15 mouse cellular contexts compared by ENCODE assay signal in genomic region chr4:67187725-67188510, GRCm38 (mm10).
DNase-seq lines count a peak whose midpoint lies in the region; ATAC-seq and TF ChIP-seq lines count a peak whose summit lies in the region.
"Had no signal": no experiment of that assay in that cellular context is flagged by ENCODE, and none has a peak within 500 bp of the region (broad histone marks: within the 10 kb centered on the region; RNA-seq: fewer than 3 reads in every experiment).

No protein-coding gene starts in this region.

- no peaks in the 10 kb centered on the region for H3K36me3 ChIP-seq in kidney, postnatal 0 days (ENCODE audit: insufficient read depth, low read length)
- H3K36me3 ChIP-seq in hindbrain, embryonic 12.5 days = no peaks in the 10 kb centered on the region
- no peaks in the 10 kb centered on the region for H3K36me3 ChIP-seq in limb, embryonic 14.5 days (ENCODE audit: control insufficient read depth, insufficient read depth, low read length)
- H3K36me3 ChIP-seq: embryonic facial prominence, embryonic 12.5 days; midbrain, embryonic 12.5 days had no signal

- H3K9ac ChIP-seq in kidney, postnatal 0 days (ENCODE audit: low read depth, low read length) = no peak overlapping the region
- no peak overlapping the region for H3K9ac ChIP-seq in hindbrain, embryonic 12.5 days
- no peak overlapping the region for H3K9ac ChIP-seq in limb, embryonic 14.5 days (ENCODE audit: low read depth, low read length, severe bottlenecking)
- H3K9ac ChIP-seq: embryonic facial prominence, embryonic 12.5 days; forebrain, embryonic 13.5 days; midbrain, embryonic 12.5 days had no signal

- 0 out of 2 replicates have a peak, but pooled peaks cover 3% of the 10 kb centered on the region for H3K4me1 ChIP-seq in kidney, postnatal 0 days (replicated peaks; ENCODE audit: insufficient read depth, low read length)
- H3K4me1 ChIP-seq in hindbrain, embryonic 12.5 days = no peaks in the 10 kb centered on the region
- no peaks in the 10 kb centered on the region for H3K4me1 ChIP-seq in limb, embryonic 14.5 days (ENCODE audit: control insufficient read depth, insufficient read depth, low read length)
- H3K4me1 ChIP-seq: embryonic facial prominence, embryonic 12.5 days; forebrain, embryonic 13.5 days; midbrain, embryonic 12.5 days had no signal

- H3K4me3 ChIP-seq in kidney, postnatal 0 days (replicated peaks; ENCODE audit: low read depth, low read length) = no peak overlapping the region
- H3K4me3 ChIP-seq in hindbrain, embryonic 12.5 days = no peak overlapping the region
- H3K4me3 ChIP-seq in limb, embryonic 14.5 days (replicated peaks; ENCODE audit: low read length) = no peak overlapping the region
- H3K4me3 ChIP-seq: embryonic facial prominence, embryonic 12.5 days; forebrain, embryonic 13.5 days; left cerebral cortex, adult 2 months; midbrain, embryonic 12.5 days had no signal

- no peak for TF ChIP-seq POLR2A in limb, embryonic 14.5 days (IDR thresholded peaks at IDR 0.05; ENCODE audit: borderline replicate concordance, extremely low read depth, insufficient read depth, insufficient read length)

- H3K27me3 ChIP-seq in kidney, postnatal 0 days (ENCODE audit: insufficient read depth, low read length) = no peaks in the 10 kb centered on the region
- H3K27me3 ChIP-seq in hindbrain, embryonic 12.5 days = no peaks in the 10 kb centered on the region
- no peaks in the 10 kb centered on the region for H3K27me3 ChIP-seq in limb, embryonic 14.5 days (ENCODE audit: control insufficient read depth, insufficient read depth, low read length)
- H3K27me3 ChIP-seq: embryonic facial prominence, embryonic 12.5 days; forebrain, embryonic 13.5 days; midbrain, embryonic 12.5 days had no signal

- H3K27ac ChIP-seq in kidney, postnatal 0 days = no peak overlapping the region
- no peak overlapping the region for H3K27ac ChIP-seq in hindbrain, embryonic 12.5 days
- no peak overlapping the region for H3K27ac ChIP-seq in limb, embryonic 14.5 days (replicated peaks; ENCODE audit: low read depth, low read length)
- H3K27ac ChIP-seq: embryonic facial prominence, embryonic 12.5 days; forebrain, embryonic 13.5 days; left cerebral cortex, adult 2 months; midbrain, embryonic 12.5 days had no signal

- ATAC-seq in kidney, postnatal 0 days (replicated peaks; ENCODE audit: low FRiP score, low read depth) = peak; percentile 87
- ATAC-seq in hindbrain, embryonic 12.5 days (ENCODE audit: low FRiP score) = peak; percentile 73
- 0 out of 2 replicates have a peak, but pooled peaks have one; percentile 50 for ATAC-seq in limb, embryonic 14.5 days (ENCODE audit: low FRiP score, low read depth)
- ATAC-seq: forebrain, embryonic 13.5 days had no signal

- no peak for TF ChIP-seq CTCF in kidney, postnatal 0 days (IDR thresholded peaks at IDR 0.05; ENCODE audit: low read depth)

- DNase-seq in kidney, postnatal 0 days (ENCODE audit: low spot score) = peak; percentile 86
- no peak for DNase-seq in kidney, adult 18-20 months
- DNase-seq in embryo, embryonic 10 days (ENCODE audit: low spot score) = peak; percentile 71
- DNase-seq in limb, embryonic 14.5 days (ENCODE audit: low spot score) = peak; percentile 40
- no peak for DNase-seq in right cerebral cortex, postnatal 14 days
- no peak for DNase-seq in cerebellum, postnatal 36 days
- no peak for DNase-seq in frontal cortex, postnatal 10 days (ENCODE audit: low spot score in 2 of 2)
- DNase-seq: adrenal gland, adult 8-10 months; cerebellum, adult 11 months; lung, adult 18-20 months had no signal

- 24% methylated on average over 2 of the region's 2 CpGs for WGBS in kidney, postnatal 0 days
- 68% methylated on average over 2 of the region's 2 CpGs for WGBS in hindbrain, embryonic 12.5 days
- 60% methylated on average over 2 of the region's 2 CpGs for WGBS in limb, embryonic 14.5 days

- H3K4me2 ChIP-seq in kidney, postnatal 0 days (ENCODE audit: low read length) = no peak overlapping the region
- H3K4me2 ChIP-seq in hindbrain, embryonic 12.5 days (replicated peaks) = no peak overlapping the region
- no peak overlapping the region for H3K4me2 ChIP-seq in limb, embryonic 14.5 days (replicated peaks; ENCODE audit: low read depth, low read length, severe bottlenecking)
- H3K4me2 ChIP-seq: embryonic facial prominence, embryonic 12.5 days; forebrain, embryonic 13.5 days; midbrain, embryonic 12.5 days had no signal

- H3K9me3 ChIP-seq in kidney, postnatal 0 days (replicated peaks; ENCODE audit: low read length) = no peaks in the 10 kb centered on the region
- no peaks in the 10 kb centered on the region for H3K9me3 ChIP-seq in hindbrain, embryonic 12.5 days (replicated peaks)
- no peaks in the 10 kb centered on the region for H3K9me3 ChIP-seq in limb, embryonic 14.5 days (ENCODE audit: control insufficient read depth, low read length)
- H3K9me3 ChIP-seq: embryonic facial prominence, embryonic 12.5 days; forebrain, embryonic 13.5 days; midbrain, embryonic 12.5 days had no signal

Comparison
In these comparisons a context has a peak if more than half of its experiments do, and no peak if none do; other contexts are left out.
1. DNase-seq: peak in kidney, postnatal 0 days (single experiment), embryo, embryonic 10 days (single experiment) and limb, embryonic 14.5 days (single experiment); none in kidney, adult 18-20 months (single experiment), right cerebral cortex, postnatal 14 days (single experiment), cerebellum, postnatal 36 days (0 of 2) and frontal cortex, postnatal 10 days (0 of 2).
2. Peak in every context shown above with its lines, with median percentiles within 50 percentile points of each other: ATAC-seq.